Mouse (Mus musculus): ENCODE measurements at regions not wholly inside any gene's neighbourhood (a gene's known extent, or its start where the extent isn't known, plus 50 kb on each side); places are given as distances from the start of the nearest gene placed in this dataset.

DNA sequence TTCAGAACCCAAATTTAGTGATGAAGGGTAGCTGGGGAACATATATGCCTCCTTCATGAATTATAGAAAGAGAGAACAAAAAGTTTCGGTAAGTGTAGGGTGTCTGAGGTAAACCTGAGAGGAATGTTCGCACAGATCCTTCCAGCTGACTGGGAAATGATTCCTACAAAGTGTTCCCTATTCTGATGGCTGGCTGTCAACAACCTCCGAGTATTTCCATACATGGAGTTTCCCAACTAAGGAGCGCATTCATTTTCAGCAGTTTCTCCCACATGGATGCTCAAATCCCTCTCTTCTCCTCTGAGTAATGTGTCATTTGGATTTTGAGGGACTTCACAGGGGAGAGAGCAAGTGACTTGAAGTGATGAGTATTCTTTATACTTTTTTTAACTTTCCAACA, 413.9 kb upstream of the Atp2b1 start:
- TF ChIP-seq CTCF (IDR thresholded peaks at IDR 0.05; ENCODE audit: borderline replicate concordance, insufficient read depth, low read depth, low read length) (no peak), POLR2A (IDR thresholded peaks at IDR 0.05; ENCODE audit: borderline replicate concordance, insufficient read depth, low read length) (no peak)

Measured in cerebellum, adult 2 months (tissue).